Mouse (Mus musculus) heart, postnatal 36 days (tissue): ENCODE measurements around the gene Dync1i1. TPM values are rescaled to one million over a fixed set of nuclear protein-coding genes. Genes with fewer than 3 reads are reported as not detected.
A peak's percentile ranks its signal among the peaks of the same experiment; 100 is the strongest.

Experiments
- DNase-seq, 2 experiments: peaks; one replicate each; pipeline ENCODE4 v3.0.0; 2021 to 2022
- intact Hi-C: fragments of 180-260 bp; cut with DNase I; formaldehyde crosslinking; loops from one replicate; pipeline ENCODE4 v1.15.1; 2025
- total RNA-seq, 2 experiments: library from RNA; stranded (reverse); gene quantifications; 2 replicates each; pipeline ENCODE4 v1.2.3; 2021

Dync1i1 gene
- total RNA-seq, 2 experiments from 2014 or later: 0.46 to 0.47 TPM

- intact Hi-C loops: no loop called here
- no peak for DNase-seq
Measured at GRCm38 (mm10) chr6:5768576-5768975, 43.1 kb downstream of the Dync1i1 start.

GRCm38 (mm10) chr6:5770283-5770682 is 44.8 kb downstream of the Dync1i1 start:
- DNase-seq: no peak
- intact Hi-C loops: no loop called here

- no peak for DNase-seq
- intact Hi-C loops: no loop called here
Measured at GRCm38 (mm10) chr6:5775461-5775860, 50.0 kb downstream of the Dync1i1 start.

GRCm38 (mm10) chr6:5781752-5782151 is 56.3 kb downstream of the Dync1i1 start:
- intact Hi-C loops: no loop called here
- no peak for DNase-seq

- no peak for DNase-seq
- intact Hi-C loops: no loop called here
Measured at GRCm38 (mm10) chr6:5783830-5784229, 58.4 kb downstream of the Dync1i1 start.

GRCm38 (mm10) chr6:5790607-5791006 is 65.2 kb downstream of the Dync1i1 start:
- no peak for DNase-seq
- intact Hi-C loops: no loop called here

GRCm38 (mm10) chr6:5794106-5794753 is 68.8 kb downstream of the Dync1i1 start:
- DNase-seq: no peak
- intact Hi-C loops: no loop called here

- no peak for DNase-seq
- intact Hi-C loops: no loop called here
Measured at GRCm38 (mm10) chr6:5795314-5795713, 69.9 kb downstream of the Dync1i1 start.

GRCm38 (mm10) chr6:5802124-5802839 is 76.8 kb downstream of the Dync1i1 start:
- intact Hi-C loops: loop anchor here (1.0 kb wide), 1 partner anchor 157 kb away; no protein-coding TSS in a partner anchor
- no peak for DNase-seq

- intact Hi-C loops: loop anchor here (1.0 kb wide), 1 partner anchor 158 kb away; no protein-coding TSS in a partner anchor
- DNase-seq: peak; percentile 4 to 12
Measured at GRCm38 (mm10) chr6:5802840-5803491, 77.5 kb downstream of the Dync1i1 start.

GRCm38 (mm10) chr6:5808008-5808421 is 82.6 kb downstream of the Dync1i1 start:
- no peak for DNase-seq
- intact Hi-C loops: no loop called here

GRCm38 (mm10) chr6:5812076-5812475 is 86.6 kb downstream of the Dync1i1 start:
- intact Hi-C loops: no loop called here
- no peak for DNase-seq

GRCm38 (mm10) chr6:5819674-5820073 is 94.2 kb downstream of the Dync1i1 start:
- intact Hi-C loops: no loop called here
- DNase-seq: no peak

- DNase-seq: no peak
- intact Hi-C loops: no loop called here
Measured at GRCm38 (mm10) chr6:5825461-5825860, 100.0 kb downstream of the Dync1i1 start.

- intact Hi-C loops: no loop called here
- no peak for DNase-seq
Measured at GRCm38 (mm10) chr6:5827064-5827463, 101.6 kb downstream of the Dync1i1 start.

GRCm38 (mm10) chr6:5828409-5828974 is 103.1 kb downstream of the Dync1i1 start:
- intact Hi-C loops: no loop called here
- DNase-seq: no peak

- DNase-seq: no peak
- intact Hi-C loops: no loop called here
Measured at GRCm38 (mm10) chr6:5829148-5829547, 103.7 kb downstream of the Dync1i1 start.

- intact Hi-C loops: no loop called here
Measured at GRCm38 (mm10) chr6:5830717-5831116, 105.3 kb downstream of the Dync1i1 start.

GRCm38 (mm10) chr6:5831233-5831632 is 105.8 kb downstream of the Dync1i1 start:
- no peak for DNase-seq

More at GRCm38 (mm10) chr6:5830717-5831116, 105.3 kb downstream of the Dync1i1 start:
- DNase-seq: no peak

GRCm38 (mm10) chr6:5832838-5833237 is 107.4 kb downstream of the Dync1i1 start:
- no peak for DNase-seq

More at GRCm38 (mm10) chr6:5831233-5831632, 105.8 kb downstream of the Dync1i1 start:
- intact Hi-C loops: no loop called here

GRCm38 (mm10) chr6:5842466-5842865 is 117.0 kb downstream of the Dync1i1 start:
- intact Hi-C loops: no loop called here
- no peak for DNase-seq

More at GRCm38 (mm10) chr6:5832838-5833237, 107.4 kb downstream of the Dync1i1 start:
- intact Hi-C loops: no loop called here
